Mouse (Mus musculus): ENCODE measurements around the gene Sh3yl1. TPM values are rescaled to one million over a fixed set of nuclear protein-coding genes. Genes with fewer than 3 reads are reported as not detected.

Sh3yl1 gene
- total RNA-seq, 4 experiments from 2014 or later: 12.5 to 14.0 (median 13.4) TPM

- DNase-seq (ENCODE audit: low spot score in 2 of 2): no peak
These were observed 31.9 kb downstream of the Sh3yl1 start for GRCm38 (mm10) chr12:30943057-30943986.

- DNase-seq (ENCODE audit: low spot score in 2 of 2): no peak
These were observed 32.7 kb downstream of the Sh3yl1 start for GRCm38 (mm10) chr12:30944197-30944596.

GRCm38 (mm10) chr12:30970700-30971099 is 59.2 kb downstream of the Sh3yl1 start:
- DNase-seq (ENCODE audit: low spot score in 2 of 2): no peak

- no peak for DNase-seq (ENCODE audit: low spot score in 2 of 2)
These were observed 92.3 kb downstream of the Sh3yl1 start for GRCm38 (mm10) chr12:31003795-31004194.

GRCm38 (mm10) chr12:31005010-31005409 is 93.5 kb downstream of the Sh3yl1 start:
- DNase-seq (ENCODE audit: low spot score in 2 of 2): peak in 1 of 2 experiments; percentile 26

GRCm38 (mm10) chr12:31008171-31008570 is 96.7 kb downstream of the Sh3yl1 start:
- DNase-seq (ENCODE audit: low spot score in 2 of 2): peak in 1 of 2 experiments; percentile 5

Other genes starting within 250 kb of the Sh3yl1 start
- gene Alkal2, start 27.3 kb upstream of the Sh3yl1 start, total RNA-seq (2022): 1 to 10 TPM in 2 of 4 experiments, under 1 TPM in 2; 0.63 to 1.3 (median 0.99) TPM
- gene Acp1, start 79 bp upstream of the Sh3yl1 start, total RNA-seq (2022): 10 to 100 TPM; 44.6 to 59.7 (median 56.6) TPM
- gene Fam110c, start 162.2 kb downstream of the Sh3yl1 start, total RNA-seq (2022): not detected